Mouse (Mus musculus): ENCODE measurements around the gene Smok3c. TPM values are rescaled to one million over a fixed set of nuclear protein-coding genes. Genes with fewer than 3 reads are reported as not detected.

Gene Smok3c
- polyA plus RNA-seq (2014; fragmentation: Illumina TruSeq; extraction: RNeasy Lipid Tissue Mini Kit (QIAGEN cat#74804); ENCODE audit: insufficient read depth, low read depth, low replicate concordance), result not detected

DNA sequence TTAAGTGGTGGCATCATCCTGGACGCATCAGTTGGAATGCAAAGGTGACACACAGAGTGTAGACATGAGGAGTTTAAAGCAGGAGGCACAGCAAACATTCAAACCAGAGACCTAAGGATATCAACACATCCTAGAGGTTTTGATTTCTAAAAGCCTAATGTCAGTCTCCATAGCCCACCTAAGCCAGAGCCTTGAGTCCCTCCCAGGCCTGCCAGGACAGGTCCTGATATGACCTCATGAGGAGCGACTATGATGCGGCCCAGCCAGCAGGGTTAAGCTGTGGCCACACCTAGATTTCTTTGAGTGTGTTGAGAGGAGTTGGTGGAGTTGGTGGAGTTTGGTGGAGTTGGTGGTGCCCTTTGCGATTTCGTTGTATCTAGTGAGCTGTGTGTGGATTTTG lies at the start of gene Smok3c:
TSS of gene Smok3c (plus strand) at position 301 of the 400 bp plus-strand sequence.

DNA sequence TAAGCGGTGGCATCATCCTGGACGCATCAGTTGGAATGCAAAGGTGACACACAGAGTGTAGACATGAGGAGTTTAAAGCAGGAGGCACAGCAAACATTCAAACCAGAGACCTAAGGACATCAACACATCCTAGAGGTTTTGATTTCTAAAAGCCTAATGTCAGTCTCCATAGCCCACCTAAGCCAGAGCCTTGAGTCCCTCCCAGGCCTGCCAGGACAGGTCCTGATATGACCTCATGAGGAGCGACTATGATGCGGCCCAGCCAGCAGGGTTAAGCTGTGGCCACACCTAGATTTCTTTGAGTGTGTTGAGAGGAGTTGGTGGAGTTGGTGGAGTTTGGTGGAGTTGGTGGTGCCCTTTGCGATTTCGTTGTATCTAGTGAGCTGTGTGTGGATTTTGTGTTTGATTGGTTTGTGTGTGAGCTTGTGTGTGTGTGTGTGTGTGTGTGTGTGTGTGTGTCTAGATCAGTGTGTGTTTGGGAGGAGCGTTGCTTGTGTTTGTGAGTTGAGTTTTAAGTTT lies 32.0 kb upstream of the Smok3c start, which contains the start of the genes Smok3a and Smok3b:
TSS of gene Smok3a (plus strand) at position 301 of the 519 bp plus-strand sequence.
TSS of gene Smok3b (plus strand) at position 469 of the 519 bp plus-strand sequence.

DNA sequence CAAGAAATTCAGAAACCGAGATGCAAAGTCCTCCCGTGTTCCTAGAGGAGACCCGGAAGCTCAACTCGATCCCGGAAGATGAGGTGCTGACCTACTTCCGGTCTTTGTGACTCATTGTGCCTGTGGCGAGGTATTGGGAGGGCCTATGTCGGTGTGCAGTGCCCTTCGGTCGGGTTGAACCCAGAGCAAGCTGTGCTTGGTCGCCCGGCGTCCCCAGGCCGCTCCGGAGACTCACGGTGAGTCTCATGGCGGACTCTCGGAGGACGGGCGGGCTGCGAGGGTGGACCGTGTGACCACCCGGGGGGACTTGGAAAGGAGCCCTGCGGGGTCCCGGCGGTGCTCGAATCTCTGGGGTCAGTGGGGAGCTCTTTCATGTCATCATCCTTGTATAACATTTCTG lies 32.0 kb downstream of the Smok3c start, which contains the start of gene Zkscan1:
TSS of gene Zkscan1 (plus strand) at position 89 of the 400 bp plus-strand sequence.

Other genes starting within 250 kb of the Smok3c start
- 15.6 TPM for gene Pilra, start 216.9 kb upstream of the Smok3c start, polyA plus RNA-seq (2014; fragmentation: Illumina TruSeq; extraction: RNeasy Lipid Tissue Mini Kit (QIAGEN cat#74804); ENCODE audit: insufficient read depth, low read depth, low replicate concordance)
- gene Pilrb1, start 195.1 kb upstream of the Smok3c start, polyA plus RNA-seq (2014; fragmentation: Illumina TruSeq; extraction: RNeasy Lipid Tissue Mini Kit (QIAGEN cat#74804); ENCODE audit: insufficient read depth, low read depth, low replicate concordance), result 8.0 TPM
- gene Pilrb2, start 181.4 kb upstream of the Smok3c start, polyA plus RNA-seq (2014; fragmentation: Illumina TruSeq; extraction: RNeasy Lipid Tissue Mini Kit (QIAGEN cat#74804); ENCODE audit: insufficient read depth, low read depth, low replicate concordance), result 7.1 TPM
- 2.5 TPM for gene Cyp3a13, start 131.6 kb upstream of the Smok3c start, polyA plus RNA-seq (2014; fragmentation: Illumina TruSeq; extraction: RNeasy Lipid Tissue Mini Kit (QIAGEN cat#74804); ENCODE audit: insufficient read depth, low read depth, low replicate concordance)
- not detected for gene Gjc3, start 90.1 kb upstream of the Smok3c start, polyA plus RNA-seq (2014; fragmentation: Illumina TruSeq; extraction: RNeasy Lipid Tissue Mini Kit (QIAGEN cat#74804); ENCODE audit: insufficient read depth, low read depth, low replicate concordance)
- gene Azgp1, start 71.7 kb upstream of the Smok3c start, polyA plus RNA-seq (2014; fragmentation: Illumina TruSeq; extraction: RNeasy Lipid Tissue Mini Kit (QIAGEN cat#74804); ENCODE audit: insufficient read depth, low read depth, low replicate concordance), result 6.2 TPM
- gene Smok3a, start 31.9 kb upstream of the Smok3c start, polyA plus RNA-seq (2014; fragmentation: Illumina TruSeq; extraction: RNeasy Lipid Tissue Mini Kit (QIAGEN cat#74804); ENCODE audit: insufficient read depth, low read depth, low replicate concordance), result not detected
- not detected for gene Smok3b, start 31.8 kb upstream of the Smok3c start, polyA plus RNA-seq (2014; fragmentation: Illumina TruSeq; extraction: RNeasy Lipid Tissue Mini Kit (QIAGEN cat#74804); ENCODE audit: insufficient read depth, low read depth, low replicate concordance)
- 5.0 TPM for gene Zkscan1, start 31.9 kb downstream of the Smok3c start, polyA plus RNA-seq (2014; fragmentation: Illumina TruSeq; extraction: RNeasy Lipid Tissue Mini Kit (QIAGEN cat#74804); ENCODE audit: insufficient read depth, low read depth, low replicate concordance)
- 15.8 TPM for gene Zscan21, start 63.7 kb downstream of the Smok3c start, polyA plus RNA-seq (2014; fragmentation: Illumina TruSeq; extraction: RNeasy Lipid Tissue Mini Kit (QIAGEN cat#74804); ENCODE audit: insufficient read depth, low read depth, low replicate concordance)
- gene Zfp113, start 102.5 kb downstream of the Smok3c start, polyA plus RNA-seq (2014; fragmentation: Illumina TruSeq; extraction: RNeasy Lipid Tissue Mini Kit (QIAGEN cat#74804); ENCODE audit: insufficient read depth, low read depth, low replicate concordance), result 2.2 TPM
- 86.6 TPM for gene Cops6, start 107.9 kb downstream of the Smok3c start, polyA plus RNA-seq (2014; fragmentation: Illumina TruSeq; extraction: RNeasy Lipid Tissue Mini Kit (QIAGEN cat#74804); ENCODE audit: insufficient read depth, low read depth, low replicate concordance)
- 9.1 TPM for gene Ap4m1, start 118.8 kb downstream of the Smok3c start, polyA plus RNA-seq (2014; fragmentation: Illumina TruSeq; extraction: RNeasy Lipid Tissue Mini Kit (QIAGEN cat#74804); ENCODE audit: insufficient read depth, low read depth, low replicate concordance)
- 18.9 TPM for gene Mcm7, start 119.2 kb downstream of the Smok3c start, polyA plus RNA-seq (2014; fragmentation: Illumina TruSeq; extraction: RNeasy Lipid Tissue Mini Kit (QIAGEN cat#74804); ENCODE audit: insufficient read depth, low read depth, low replicate concordance)
- gene Taf6, start 134.3 kb downstream of the Smok3c start, polyA plus RNA-seq (2014; fragmentation: Illumina TruSeq; extraction: RNeasy Lipid Tissue Mini Kit (QIAGEN cat#74804); ENCODE audit: insufficient read depth, low read depth, low replicate concordance), result 17.3 TPM
- gene Cnpy4, start 134.3 kb downstream of the Smok3c start, polyA plus RNA-seq (2014; fragmentation: Illumina TruSeq; extraction: RNeasy Lipid Tissue Mini Kit (QIAGEN cat#74804); ENCODE audit: insufficient read depth, low read depth, low replicate concordance), result 16.2 TPM
- 3.5 TPM for gene Mblac1, start 141.1 kb downstream of the Smok3c start, polyA plus RNA-seq (2014; fragmentation: Illumina TruSeq; extraction: RNeasy Lipid Tissue Mini Kit (QIAGEN cat#74804); ENCODE audit: insufficient read depth, low read depth, low replicate concordance)
- gene Nxpe5, start 172.7 kb downstream of the Smok3c start, polyA plus RNA-seq (2014; fragmentation: Illumina TruSeq; extraction: RNeasy Lipid Tissue Mini Kit (QIAGEN cat#74804); ENCODE audit: insufficient read depth, low read depth, low replicate concordance), result 0.40 TPM
- gene Lamtor4, start 202.3 kb downstream of the Smok3c start, polyA plus RNA-seq (2014; fragmentation: Illumina TruSeq; extraction: RNeasy Lipid Tissue Mini Kit (QIAGEN cat#74804); ENCODE audit: insufficient read depth, low read depth, low replicate concordance), result 84.6 TPM
- gene BC037034, start 210.8 kb downstream of the Smok3c start, polyA plus RNA-seq (2014; fragmentation: Illumina TruSeq; extraction: RNeasy Lipid Tissue Mini Kit (QIAGEN cat#74804); ENCODE audit: insufficient read depth, low read depth, low replicate concordance), result 12.5 TPM
- 0.70 TPM for gene Gal3st4, start 219.6 kb downstream of the Smok3c start, polyA plus RNA-seq (2014; fragmentation: Illumina TruSeq; extraction: RNeasy Lipid Tissue Mini Kit (QIAGEN cat#74804); ENCODE audit: insufficient read depth, low read depth, low replicate concordance)
- gene Gm43720, start 226.8 kb downstream of the Smok3c start, polyA plus RNA-seq (2014; fragmentation: Illumina TruSeq; extraction: RNeasy Lipid Tissue Mini Kit (QIAGEN cat#74804); ENCODE audit: insufficient read depth, low read depth, low replicate concordance), result not detected
- gene Gpc2, start 226.8 kb downstream of the Smok3c start, polyA plus RNA-seq (2014; fragmentation: Illumina TruSeq; extraction: RNeasy Lipid Tissue Mini Kit (QIAGEN cat#74804); ENCODE audit: insufficient read depth, low read depth, low replicate concordance), result 0.81 TPM
- gene Stag3, start 227.0 kb downstream of the Smok3c start, polyA plus RNA-seq (2014; fragmentation: Illumina TruSeq; extraction: RNeasy Lipid Tissue Mini Kit (QIAGEN cat#74804); ENCODE audit: insufficient read depth, low read depth, low replicate concordance), result not detected

Data from lung, adult 10 weeks (tissue).